Mouse (Mus musculus) cortical plate, adult 2 months (tissue): Measurements from ENCODE around the gene Lcorl.

ENCODE experiments used
- CTCF ChIP-seq: fragments of 200-500 bp; IDR thresholded peaks from 2 replicates; pipeline ENCODE4 v1.5.1; 2011; ENCODE audit warnings: mild to moderate bottlenecking, control low read depth, low read length; ENCODE audit not compliant: insufficient read depth; ENCODE audit errors: extremely low read depth
- POLR2A ChIP-seq: fragments of 200-500 bp; IDR thresholded peaks from 2 replicates; pipeline ENCODE4 v1.6.1; 2011; ENCODE audit warnings: mild to moderate bottlenecking, low read length, control low read depth; ENCODE audit not compliant: insufficient read depth; ENCODE audit errors: extremely low read depth

- TF ChIP-seq POLR2A (no peak), CTCF (no peak)
Measured at GRCm38 (mm10) chr5:45893696-45894095, 36.3 kb upstream of the Lcorl start.
